Mouse (Mus musculus) mouse trophoblast stem cell (cell line): ENCODE data around the gene Ttc3.

Source experiments
- in situ Hi-C, 2 experiments: fragments of 300-500 bp; cut with MseI, MboI; formaldehyde crosslinking; loops; 2 replicates in 1 of 2; 3 replicates in 1 of 2; pipeline ENCODE4 v1.15.1; 2025

Gene Ttc3

DNA sequence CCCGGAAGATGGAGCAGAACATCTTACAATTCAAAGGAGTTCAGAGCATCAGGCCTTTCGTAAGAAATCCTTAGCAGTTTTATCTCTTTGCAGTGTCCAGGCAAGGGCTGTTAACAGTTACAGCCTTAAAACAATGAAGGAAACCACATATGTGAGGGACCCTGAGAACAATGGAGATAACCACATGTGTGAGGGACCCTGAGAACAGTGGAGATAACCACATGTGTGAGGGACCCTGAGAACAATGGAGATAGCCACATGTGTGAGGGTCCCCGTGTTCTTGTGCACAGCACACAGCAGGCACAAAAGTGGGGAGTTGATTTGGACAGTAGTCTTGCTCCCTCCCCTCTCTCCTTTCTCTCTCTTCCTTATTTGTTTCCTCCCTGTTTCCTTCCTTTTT, 12.3 kb upstream of the Ttc3 start:
- in situ Hi-C loops = no loop called here

DNA sequence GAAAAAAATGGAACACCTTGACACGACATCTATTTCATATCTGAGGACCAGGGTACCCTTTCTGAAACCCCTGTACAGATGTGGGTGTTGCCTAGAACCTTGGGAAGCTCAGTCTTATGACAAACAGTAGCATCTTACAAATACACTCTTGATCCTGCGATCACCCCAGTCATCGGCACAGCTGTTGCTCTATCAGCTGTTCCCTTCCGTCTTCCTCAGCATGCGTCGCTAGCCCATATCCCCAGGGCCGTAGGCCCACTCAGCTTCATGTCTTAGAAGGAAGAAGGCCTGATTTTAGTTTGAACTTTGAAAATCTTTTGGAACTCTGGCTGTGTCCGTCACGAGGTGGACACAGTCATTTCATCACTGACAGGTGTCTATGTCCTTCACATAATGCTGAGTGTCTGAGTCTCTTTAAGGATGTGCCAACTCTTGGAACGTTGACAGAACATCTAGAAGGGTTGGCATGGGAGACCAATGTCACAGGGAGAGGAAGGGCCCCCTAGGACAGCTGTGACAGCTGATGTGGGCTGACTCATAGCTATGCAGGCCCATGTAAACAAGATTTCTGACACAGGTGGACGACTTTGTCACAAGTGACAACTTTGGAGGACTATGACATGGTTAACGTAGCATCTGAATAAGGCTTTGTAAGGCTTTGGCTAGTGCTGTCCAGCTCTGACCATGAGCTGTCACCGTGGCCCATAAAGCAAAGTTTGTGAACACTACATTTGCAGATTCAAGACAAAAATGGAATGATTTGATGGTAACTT, 9.7 kb upstream of the Ttc3 start:
- in situ Hi-C loops = no loop called here

DNA sequence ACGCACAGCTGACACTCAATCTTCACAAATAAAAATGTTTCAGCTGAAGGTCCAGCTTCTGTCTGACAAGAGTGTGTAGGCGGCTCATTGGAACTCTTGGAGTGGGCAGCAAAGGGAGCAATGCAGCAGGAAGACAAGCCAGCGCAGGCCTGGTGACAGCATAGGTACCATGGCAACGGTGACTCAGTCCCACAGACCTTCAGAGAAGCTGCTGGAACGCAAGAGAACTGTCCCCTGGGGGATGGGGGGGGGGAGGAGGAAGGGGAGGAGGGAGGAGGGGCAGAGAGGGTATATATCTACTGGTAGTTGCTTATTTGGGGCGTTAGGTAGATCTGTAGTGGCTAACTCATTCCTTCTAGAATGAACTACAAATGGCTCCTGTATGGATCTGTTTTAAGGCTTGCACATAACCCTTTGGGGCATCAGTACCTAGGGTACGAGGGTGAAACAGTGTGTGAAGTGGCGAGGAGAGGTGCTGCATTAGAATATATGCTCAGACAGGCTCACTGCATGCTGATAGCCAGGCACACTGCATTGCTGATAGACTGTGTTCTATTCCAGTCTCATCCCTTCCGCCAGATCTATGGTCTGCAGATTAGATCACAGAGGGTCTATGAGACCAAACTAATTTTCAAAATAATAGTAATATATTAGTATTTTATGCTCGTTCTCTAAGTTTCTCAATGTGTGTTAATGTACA, 8.1 kb upstream of the Ttc3 start:
- in situ Hi-C loops = no loop called here

DNA sequence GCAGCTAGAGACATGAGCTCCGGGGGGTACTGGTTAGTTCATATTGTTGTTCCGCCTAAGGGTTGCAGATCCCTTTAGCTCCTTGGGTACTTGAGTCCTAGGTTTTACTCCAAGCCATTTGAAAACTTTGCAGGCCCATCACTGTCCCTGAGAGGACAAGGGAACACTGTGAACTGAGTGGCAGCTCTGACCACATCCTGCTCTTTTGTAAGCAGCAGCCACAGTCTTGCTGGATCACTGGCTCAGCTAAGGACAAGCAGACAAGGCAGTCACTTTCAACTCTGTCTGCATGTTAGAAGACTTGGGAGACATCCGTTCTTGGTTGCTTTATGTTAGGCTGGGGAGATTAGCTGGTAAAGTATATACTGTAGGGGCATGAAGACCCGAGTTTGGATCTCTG, 6.6 kb upstream of the Ttc3 start:
- in situ Hi-C loops = no loop called here

DNA sequence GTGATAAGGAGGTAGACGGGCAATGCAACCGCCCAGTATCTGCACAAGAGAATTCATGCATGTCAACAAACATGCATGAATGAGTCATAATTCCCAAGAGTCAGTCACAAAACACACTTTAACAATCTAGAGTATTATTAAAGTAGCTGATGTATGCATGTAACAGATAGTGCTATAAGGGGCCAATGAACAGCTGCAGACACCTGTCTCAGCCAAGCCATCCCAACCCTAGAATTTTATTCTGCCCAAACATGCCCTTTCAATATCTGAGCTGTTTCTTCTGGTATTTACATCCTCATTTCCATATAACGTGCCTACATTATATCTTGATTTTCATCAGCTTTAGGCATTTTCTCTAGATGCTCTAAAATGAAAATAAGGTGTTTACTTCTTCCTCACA, 5.0 kb upstream of the Ttc3 start:
- in situ Hi-C loops = no loop called here

DNA sequence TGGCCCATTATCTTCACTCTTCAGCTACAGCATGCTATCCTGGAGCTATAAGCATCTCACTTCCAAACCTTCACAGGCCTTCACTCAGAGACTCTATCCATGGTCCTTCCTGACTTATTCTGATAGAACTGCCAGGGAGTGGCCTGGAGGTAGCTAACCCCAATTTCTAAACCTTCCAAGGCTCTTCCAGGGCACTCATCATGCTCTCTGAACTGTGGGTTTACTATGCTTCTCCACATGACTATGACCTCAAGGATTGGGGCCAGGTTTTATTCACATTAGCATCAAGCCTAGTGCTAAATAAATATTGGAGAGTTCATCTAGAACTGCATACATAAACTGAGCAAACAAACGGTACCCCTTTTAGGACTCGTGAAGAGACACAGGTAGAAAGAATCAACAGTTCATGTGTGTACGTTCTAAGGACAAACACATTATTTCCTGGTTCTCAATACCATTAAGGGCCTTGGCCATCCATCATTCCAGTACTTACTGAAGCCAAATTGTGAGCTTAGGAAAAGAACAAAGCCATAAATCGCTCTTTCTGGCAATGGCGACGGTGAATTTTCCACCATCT, 734 bp upstream of the Ttc3 start:
- in situ Hi-C loops = no loop called here

DNA sequence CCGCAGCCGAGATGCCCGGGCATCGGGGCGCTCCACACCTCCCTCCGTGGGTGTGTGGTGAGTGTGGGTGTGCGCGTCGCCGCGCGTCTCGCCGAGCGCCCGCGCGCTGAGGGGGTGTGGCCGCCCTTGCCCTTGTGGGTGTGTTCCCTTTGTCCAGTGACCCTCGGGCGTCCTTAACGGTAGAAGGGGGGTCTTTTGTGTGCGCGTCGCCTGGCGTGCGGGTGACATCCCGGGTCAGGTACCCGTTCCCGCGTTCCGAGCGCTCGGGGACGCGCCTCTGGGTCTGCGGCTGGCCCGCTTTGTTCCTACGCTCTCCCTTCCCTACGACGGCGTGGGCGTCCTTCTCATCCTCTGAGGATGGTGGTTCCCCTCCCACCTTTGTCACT, 490 bp downstream of the Ttc3 start:
- in situ Hi-C loops = no loop called here

DNA sequence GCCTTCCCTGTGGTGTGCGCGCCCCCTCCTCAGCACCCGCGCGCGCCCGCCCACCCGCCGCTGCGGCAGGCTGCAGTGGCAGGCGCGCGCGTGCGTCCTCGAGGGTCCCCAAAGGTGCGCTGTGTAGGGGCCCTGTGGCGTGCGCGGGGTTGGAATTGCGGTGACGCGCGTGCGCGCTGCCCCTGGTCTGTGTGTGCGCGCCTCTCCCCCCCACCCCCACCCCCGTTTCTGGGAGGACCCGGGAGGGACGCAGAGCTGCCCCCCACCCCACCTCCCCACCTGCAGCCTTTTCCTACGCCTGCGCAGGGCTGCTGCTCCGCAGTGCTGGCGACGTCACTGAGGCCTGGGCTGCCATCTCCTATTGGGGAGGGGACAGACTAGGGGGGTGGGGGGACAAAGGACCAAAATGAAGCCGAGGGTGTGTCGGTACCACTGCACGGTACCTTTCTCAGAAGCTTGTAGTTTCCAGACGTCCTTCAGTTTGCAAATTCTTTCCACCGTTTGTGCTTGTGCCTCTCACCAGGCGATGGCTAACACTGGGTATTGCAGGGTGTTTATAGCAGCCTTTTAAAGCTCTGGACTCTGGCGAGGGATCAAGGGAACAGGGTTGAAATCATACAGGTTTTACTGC, 998 bp downstream of the Ttc3 start, which contains the start of gene Pigp:
TSS of gene Pigp (minus strand) at position 542 of the 631 bp plus-strand sequence.
- in situ Hi-C loops = no loop called here

DNA sequence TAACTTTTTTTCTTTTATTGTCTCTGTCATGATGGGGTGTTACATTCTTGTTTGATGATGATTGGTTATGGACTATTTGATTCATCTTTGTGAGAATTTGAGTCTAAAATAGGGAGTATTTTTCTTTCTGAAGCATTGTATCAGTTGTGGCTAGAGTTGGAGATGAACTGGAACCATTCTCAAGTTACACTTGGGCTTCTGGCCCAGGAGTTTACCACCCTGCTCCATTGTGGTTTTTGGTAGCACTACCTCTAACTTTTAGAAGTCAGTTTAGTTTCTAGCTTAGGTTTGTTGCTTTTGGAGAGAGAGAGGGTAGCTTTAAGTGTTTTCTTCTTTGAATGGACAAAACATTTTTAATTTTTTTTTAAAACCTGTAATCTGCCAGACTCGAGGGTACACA, 9.0 kb downstream of the Ttc3 start:
- in situ Hi-C loops = no loop called here

DNA sequence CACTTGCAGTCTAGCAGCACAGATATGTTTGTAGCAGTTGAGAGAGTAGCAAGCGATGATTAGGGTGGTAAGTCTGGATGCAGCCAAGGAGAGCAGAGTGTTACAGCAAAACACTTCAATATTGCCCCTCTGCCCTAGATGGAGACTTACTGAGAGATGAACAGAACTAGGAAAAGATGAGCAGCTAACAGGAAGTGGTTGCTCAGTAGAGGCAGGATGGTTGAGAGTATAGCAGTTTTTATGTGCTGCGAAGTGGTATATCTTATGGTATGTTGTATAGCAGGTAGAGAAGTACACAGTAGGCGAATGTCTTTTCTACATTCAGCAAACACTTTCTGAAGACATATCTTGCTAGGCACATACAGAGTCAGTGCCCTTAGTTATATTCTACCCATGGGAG, 12.9 kb downstream of the Ttc3 start:
- in situ Hi-C loops = no loop called here

DNA sequence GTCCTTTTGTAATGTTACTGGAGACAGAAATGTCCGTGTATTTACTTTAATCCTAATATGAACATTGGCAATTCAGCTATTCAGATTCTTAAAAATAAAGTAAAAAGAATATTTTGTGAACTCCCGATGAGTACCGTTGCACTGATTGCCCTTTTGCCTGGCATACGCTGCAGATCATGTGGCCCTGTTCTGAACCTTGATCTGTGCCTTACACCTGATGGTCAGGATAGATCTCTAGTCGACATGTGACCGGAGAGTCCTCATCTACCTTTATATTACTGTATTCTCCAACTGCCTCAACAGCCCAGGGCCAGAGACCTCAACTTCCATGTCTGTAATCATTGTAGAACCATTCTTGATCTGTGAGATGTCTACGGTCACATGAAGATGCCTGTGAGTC, 17.3 kb downstream of the Ttc3 start:
- in situ Hi-C loops = no loop called here

DNA sequence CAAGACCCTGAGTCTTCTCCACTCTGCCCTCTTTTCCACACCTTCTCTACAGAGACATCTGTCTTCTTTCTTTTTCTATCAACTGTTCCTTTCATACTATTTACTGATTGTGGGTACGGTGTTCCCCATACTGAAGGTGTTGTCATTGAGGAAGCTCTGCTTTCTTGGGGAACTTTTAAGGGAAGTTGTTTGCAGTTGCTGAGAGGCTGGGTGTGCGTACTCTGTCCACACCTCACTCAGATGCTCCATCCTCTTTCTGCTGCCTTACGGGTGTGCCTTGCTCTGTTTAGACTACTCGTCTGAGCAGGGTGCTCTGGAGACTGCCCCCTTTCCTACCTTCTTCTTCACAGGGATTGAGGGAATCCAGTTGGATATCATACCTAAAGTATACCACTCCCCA, 21.9 kb downstream of the Ttc3 start:
- in situ Hi-C loops = no loop called here

DNA sequence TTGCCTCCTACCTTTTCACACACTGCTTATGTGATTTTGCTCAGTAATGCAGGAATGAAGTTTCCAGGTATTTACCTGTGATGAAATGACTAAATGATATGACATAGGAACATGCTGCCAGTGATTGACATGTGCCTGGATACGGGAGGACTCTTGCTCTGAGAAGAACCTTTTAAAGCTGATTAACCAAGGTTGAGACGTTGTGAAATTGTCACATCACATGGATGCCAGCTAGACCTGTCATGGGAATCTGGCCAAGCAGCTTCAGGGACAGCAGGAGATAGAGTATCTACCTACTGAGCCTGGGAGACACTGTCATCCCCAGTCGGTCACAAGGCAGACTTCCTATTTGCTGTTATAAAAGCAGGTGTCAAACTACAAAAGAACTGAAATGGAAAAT, 24.6 kb downstream of the Ttc3 start:
- in situ Hi-C loops = no loop called here

DNA sequence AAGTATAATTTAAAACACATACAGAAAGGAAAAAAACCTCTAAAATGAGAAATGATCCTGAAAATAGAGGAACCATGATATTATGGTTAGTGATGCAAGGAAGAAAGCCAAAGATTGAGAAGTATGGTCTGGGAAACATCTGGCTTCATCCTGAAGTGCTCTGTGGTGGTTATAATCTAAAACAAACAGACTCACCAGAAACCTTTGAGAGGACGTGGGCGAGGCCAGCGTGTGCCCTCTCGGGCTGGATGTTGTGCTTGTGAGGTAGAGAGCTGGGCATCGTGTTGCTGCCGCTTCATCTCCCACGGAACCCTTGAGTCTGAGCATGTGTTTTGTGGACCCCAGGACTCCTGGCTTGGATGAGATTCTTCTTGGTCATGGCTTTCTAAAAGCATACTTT, 26.2 kb downstream of the Ttc3 start:
- in situ Hi-C loops = no loop called here

DNA sequence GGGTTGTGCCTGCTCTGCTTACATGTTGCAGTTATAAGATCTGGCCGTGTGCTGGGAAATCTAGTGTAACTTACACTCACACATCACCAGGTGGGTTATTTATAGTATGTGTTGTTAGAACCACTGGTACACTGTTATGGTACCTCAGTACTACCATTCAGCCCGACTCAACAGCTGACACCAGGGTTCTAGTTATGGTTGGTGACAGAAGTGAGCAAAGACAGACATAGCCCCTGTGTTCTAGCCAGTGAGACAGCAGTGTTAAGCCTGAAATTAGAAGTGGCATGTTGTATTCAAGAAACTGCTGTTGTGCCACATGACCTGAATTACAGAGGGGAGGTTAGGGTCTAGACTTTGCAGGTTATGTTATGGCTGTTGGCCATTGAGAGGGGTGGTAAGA, 28.7 kb downstream of the Ttc3 start:
- in situ Hi-C loops = no loop called here

DNA sequence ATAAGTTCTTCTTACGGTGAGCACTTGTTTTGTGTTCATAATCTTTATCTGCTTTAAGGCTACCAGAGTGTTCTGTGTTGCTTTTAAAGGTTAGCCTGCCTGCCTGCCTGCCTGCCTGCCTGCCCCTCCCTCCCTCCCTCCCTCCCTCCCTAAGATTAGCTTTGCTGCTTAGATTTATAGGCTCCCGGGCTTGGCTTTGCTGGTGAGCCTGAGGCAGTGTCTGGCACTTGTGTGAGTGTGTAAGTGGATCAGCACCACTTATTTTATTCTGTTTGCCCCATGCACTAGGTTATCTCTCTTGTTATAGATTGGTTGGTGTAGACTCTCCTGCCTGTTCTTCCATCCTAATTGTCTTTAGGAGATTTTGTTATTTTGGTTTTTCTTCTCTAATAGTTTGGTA, 31.2 kb downstream of the Ttc3 start:
- in situ Hi-C loops = no loop called here

DNA sequence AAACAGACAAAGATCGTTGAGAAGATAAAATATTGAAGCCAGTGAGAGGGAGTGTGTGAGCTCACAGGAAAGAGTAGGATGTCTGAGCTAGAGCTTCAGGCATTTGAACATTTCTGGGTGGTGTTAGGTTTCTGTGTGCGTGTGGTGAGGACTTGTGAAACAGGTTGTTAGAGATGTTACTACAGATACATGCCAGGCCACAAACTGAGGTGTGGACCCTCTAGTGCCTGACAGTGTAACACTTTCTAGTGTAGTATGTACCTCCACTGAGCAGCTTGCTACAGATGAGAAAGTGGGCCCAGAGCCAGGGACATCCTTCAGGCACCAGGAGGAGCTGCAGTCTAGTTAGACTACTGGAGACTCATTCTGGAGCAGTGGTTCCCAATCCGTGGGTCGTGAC, 31.8 kb downstream of the Ttc3 start:
- in situ Hi-C loops = no loop called here

DNA sequence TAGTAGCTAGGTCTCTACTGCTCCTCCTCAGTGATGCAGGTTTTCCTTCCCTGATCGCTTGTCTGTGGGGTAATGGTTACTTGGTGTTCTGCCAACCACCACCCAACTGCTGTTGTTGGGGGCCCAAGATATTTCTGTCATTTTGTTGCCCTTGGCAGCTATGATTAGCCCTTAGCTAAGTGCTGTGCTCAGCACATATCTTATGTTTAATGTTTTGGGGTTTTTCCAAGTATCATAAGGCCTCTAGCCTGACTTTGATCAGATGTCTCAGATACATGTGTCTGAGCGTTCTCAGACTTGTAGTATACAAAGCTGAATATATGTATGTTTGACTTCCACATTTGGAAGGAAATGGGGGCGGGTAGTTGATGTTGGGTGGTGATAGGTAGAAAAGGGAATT, 40.9 kb downstream of the Ttc3 start:
- in situ Hi-C loops = no loop called here

DNA sequence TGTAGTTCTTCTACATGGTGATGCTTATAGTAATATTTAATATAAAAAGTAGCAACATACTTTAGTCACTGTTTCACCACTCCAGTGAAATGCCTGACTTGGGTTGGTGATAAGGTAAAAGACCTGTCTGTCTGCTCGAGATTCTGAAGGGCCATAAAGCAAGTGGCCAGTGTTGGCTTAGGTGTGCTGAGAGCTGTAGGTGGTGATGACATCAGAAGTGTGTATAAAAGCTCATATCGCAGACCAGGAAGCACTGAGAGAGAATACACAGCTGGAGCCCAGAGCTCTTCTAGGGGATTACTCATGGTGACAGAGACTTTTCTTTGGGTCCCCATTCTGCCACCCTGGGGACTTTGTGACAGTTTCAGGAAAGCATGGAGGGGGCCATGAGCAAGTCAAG, 41.8 kb downstream of the Ttc3 start:
- in situ Hi-C loops = no loop called here

DNA sequence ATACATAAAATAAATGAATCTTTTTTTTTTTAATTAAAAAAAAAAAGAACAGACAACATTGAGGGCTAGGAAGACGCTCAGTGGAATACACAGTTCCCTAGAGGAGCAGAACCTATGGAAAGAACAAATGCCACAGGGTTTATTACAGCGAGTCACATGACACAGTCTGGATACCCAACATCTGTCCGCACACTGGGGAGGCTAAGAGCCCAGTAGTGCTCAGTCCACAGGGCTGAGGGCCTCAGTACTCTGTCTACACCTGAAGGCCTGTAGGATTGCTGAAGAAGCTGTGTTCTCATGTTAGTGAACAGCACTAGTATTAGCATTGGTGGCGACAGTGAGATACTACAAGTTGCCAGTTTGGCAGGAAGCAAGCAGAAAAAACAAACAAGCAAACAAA, 42.3 kb downstream of the Ttc3 start:
- in situ Hi-C loops = no loop called here

DNA sequence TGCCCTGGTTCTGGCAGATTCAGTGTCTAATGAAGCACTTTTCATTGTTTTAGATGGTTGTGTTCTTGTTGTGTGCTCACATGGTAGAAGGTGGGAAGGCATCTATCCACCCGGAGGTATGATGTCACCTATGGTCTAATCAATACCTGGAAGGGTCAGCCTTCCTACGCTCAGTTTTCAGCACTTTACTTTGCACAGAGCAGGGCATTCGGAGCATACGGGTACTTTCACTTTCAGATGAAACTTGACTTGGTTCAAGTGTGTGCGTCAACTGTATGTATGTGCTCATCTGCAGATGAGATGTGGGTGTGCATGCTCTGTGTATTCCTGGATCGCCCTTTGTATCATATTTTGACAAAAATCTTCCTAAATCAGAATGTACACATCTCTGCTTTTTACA, 43.7 kb downstream of the Ttc3 start:
- in situ Hi-C loops = no loop called here

DNA sequence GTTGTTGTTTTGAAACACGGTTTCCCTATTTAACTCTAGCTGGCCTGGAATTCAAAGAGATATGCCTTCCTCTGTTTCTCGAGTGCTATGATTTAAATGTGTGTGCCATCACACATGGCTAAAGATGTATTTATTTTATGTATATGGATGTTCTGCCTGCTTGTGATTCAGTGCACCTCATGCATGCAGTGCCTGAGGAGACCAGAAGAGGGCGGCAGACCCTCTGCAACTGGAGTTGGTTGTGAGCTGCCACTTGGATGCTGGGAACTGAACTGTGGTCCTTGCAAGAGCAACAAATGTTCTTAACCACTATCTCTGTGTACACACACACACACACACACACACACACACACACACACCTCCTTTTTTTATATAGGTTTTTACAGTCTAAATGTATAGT, 50.1 kb downstream of the Ttc3 start:
- in situ Hi-C loops = no loop called here

DNA sequence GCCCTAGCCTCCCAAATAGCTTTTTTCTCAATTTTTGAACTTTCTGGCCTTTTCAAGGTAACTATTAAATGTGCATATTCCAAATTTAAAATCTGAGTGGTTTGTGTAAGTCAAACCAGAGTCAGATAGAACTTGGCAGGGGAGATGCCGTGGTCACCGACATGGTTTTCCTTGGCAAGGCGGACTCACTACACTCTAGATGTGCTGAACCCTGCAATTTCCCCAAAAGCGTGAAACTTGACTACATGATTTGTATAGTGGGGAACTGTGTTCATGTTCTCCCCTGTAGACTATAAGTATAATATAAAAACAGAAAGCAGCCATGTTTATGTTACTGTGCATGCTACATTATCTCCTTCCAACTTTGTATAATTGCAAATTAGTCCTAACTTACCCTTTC, 58.5 kb downstream of the Ttc3 start:
- in situ Hi-C loops = no loop called here
